Mouse (Mus musculus) embryonic facial prominence, embryonic 10.5 days (tissue): ENCODE results near the gene E130218I03Rik. TPM values are rescaled to one million over a fixed set of nuclear protein-coding genes. Genes with fewer than 3 reads are reported as not detected.

Source experiments
- DNase-seq: peaks from one replicate; pipeline ENCODE4 v3.0.0-alpha.2; 2017; ENCODE audit warnings: low spot score
- H3K27ac ChIP-seq: fragments of 300-500 bp; sonication (generic); replicated peaks from 2 replicates; pipeline ENCODE4 v1.5.1; 2016; ENCODE audit warnings: mild to moderate bottlenecking
- H3K27me3 ChIP-seq: fragments of 300-500 bp; sonication (generic); replicated peaks from 2 replicates; pipeline ENCODE4 v1.6.1; 2016; ENCODE audit warnings: low read depth, mild to moderate bottlenecking; ENCODE audit not compliant: poor library complexity, severe bottlenecking
- H3K36me3 ChIP-seq: fragments of 300-500 bp; sonication (generic); replicated peaks from 2 replicates; pipeline ENCODE4 v1.6.1; 2016; ENCODE audit warnings: mild to moderate bottlenecking, moderate library complexity
- H3K4me1 ChIP-seq: fragments of 300-500 bp; sonication (generic); 2 replicates; pipeline ENCODE4 v1.6.1; 2016
- H3K4me3 ChIP-seq: fragments of 300-500 bp; sonication (generic); 2 replicates; pipeline ENCODE4 v1.5.1; 2016; ENCODE audit warnings: mild to moderate bottlenecking, moderate library complexity
- H3K9me3 ChIP-seq: fragments of 300-500 bp; sonication (generic); 2 replicates; pipeline ENCODE4 v1.6.1; 2016; ENCODE audit warnings: mild to moderate bottlenecking
- WGBS: fragments of 180-500 bp; shearing (Covaris S2); methylation state at CpG from one replicate; pipeline ENCODE4 v1.1.7; 2016; 5-methylcytosine and 5-hydroxymethylcytosine counted together
- polyA plus RNA-seq: library from polyadenylated mRNA; unstranded; fragments of >200 nt; fragmentation: Nextera tagmentation; extraction: Ambion mirVana; gene quantifications from 2 replicates; pipeline ENCODE4 v1.2.1, GENCODE M21; 2016

Gene E130218I03Rik
- polyA plus RNA-seq, 1 experiment from 2014 or later: 0.32 TPM

- Histone ChIP-seq H3K4me3 (peak overlapping the region; percentile 49), H3K36me3 (peaks cover 11% of the 10 kb centered on the region), H3K27ac (no peak overlapping the region), H3K4me1 (peaks cover 18% of the 10 kb centered on the region), H3K27me3 (peaks cover 36% of the 10 kb centered on the region), H3K9me3 (no peaks in the 10 kb centered on the region)
- no peak for DNase-seq
- 14% methylated on average over 10 of the region's 10 CpGs for WGBS
Observed at GRCm38 (mm10) chr4:134238686-134239085, 4.8 kb upstream of the E130218I03Rik start.

DNA sequence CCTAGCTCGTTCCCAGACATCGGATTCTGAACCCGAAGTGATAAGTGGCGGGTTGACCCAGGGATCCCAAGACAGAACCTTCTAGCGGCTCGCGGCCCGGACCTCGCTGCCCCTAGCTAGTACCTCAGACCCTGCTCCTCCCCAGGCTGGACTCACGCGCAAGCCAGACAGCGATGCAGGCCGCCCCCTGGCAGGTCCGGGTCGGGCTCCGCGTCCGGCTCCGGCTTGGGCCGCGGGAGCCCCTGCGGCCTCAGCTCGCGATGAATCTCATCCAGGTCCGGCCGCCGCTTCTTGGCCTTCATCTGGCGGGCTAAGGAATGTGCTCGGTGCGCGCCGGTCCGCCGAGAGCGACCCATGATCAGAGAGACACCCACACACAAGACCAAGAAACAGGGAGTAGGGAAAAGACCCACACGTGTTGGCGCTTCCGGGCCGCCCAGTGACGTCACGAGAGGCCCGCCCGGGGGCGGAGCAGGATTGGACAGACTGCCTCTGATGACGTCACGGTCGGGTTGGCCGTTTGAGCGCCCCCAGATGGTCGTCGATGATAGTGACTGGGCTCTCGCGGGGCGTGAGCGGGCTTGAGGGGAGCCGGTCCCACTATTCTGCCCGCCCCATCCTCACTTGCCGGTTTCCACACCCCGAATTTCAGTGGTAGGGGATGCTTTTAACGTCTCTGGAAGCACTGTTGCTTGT is 1.8 kb downstream of the E130218I03Rik start, which contains the start of gene Zfp593:
Gene Zfp593 (minus strand): TSS at position 445 of the 696 bp plus-strand sequence.
- DNase-seq: peak; percentile 96
- WGBS: under 1% methylated on average over 60 of the region's 60 CpGs
- H3K27ac ChIP-seq: peak within 1 kb of the TSS; percentile 79
- no peaks in the 10 kb centered on the region for H3K9me3 ChIP-seq
- peak within 1 kb of the TSS; percentile 76 for H3K4me3 ChIP-seq
- peaks cover 43% of the 10 kb centered on the region for H3K27me3 ChIP-seq
- peaks cover 15% of the 10 kb centered on the region for H3K36me3 ChIP-seq
- peaks cover 51% of the 10 kb centered on the region for H3K4me1 ChIP-seq

GRCm38 (mm10) chr4:134246256-134246655 is 2.8 kb downstream of the E130218I03Rik start:
- peak overlapping the region; percentile 76; the same call in 1 of the 2 replicates for H3K4me3 ChIP-seq

GRCm38 (mm10) chr4:134246719-134247258 is 3.3 kb downstream of the E130218I03Rik start, which contains the start of gene Gm30191:
Gene Gm30191 (plus strand): TSS chr4:134246935.
- Histone ChIP-seq H3K4me1 (peaks cover 66% of the 10 kb centered on the region), H3K4me3 (peak within 1 kb of the TSS; percentile 76), H3K27ac (peak within 1 kb of the TSS; percentile 79), H3K27me3 (peaks cover 58% of the 10 kb centered on the region), H3K36me3 (peaks cover 15% of the 10 kb centered on the region), H3K9me3 (no peaks in the 10 kb centered on the region)
- 77% methylated on average over 7 of the region's 7 CpGs for WGBS
- DNase-seq: no peak

More at GRCm38 (mm10) chr4:134246256-134246655, 2.8 kb downstream of the E130218I03Rik start:
- Histone ChIP-seq H3K27ac (peak overlapping the region; percentile 79; the same call in 1 of the 2 replicates), H3K4me1 (peaks cover 61% of the 10 kb centered on the region), H3K27me3 (peaks cover 52% of the 10 kb centered on the region), H3K36me3 (peaks cover 15% of the 10 kb centered on the region), H3K9me3 (no peaks in the 10 kb centered on the region)
- WGBS: 39% methylated on average over 4 of the region's 4 CpGs
- DNase-seq: no peak

GRCm38 (mm10) chr4:134249651-134250050 is 6.2 kb downstream of the E130218I03Rik start:
- peak; percentile 89 for DNase-seq
- Histone ChIP-seq H3K9me3 (no peaks in the 10 kb centered on the region), H3K4me3 (peak overlapping the region; percentile 63), H3K36me3 (no peaks in the 10 kb centered on the region), H3K27me3 (peaks cover 86% of the 10 kb centered on the region), H3K27ac (peak overlapping the region; percentile 65), H3K4me1 (peaks cover 82% of the 10 kb centered on the region)
- under 1% methylated on average over 30 of the region's 30 CpGs for WGBS

- DNase-seq: peak; percentile 45
- H3K4me3 ChIP-seq: peak overlapping the region; percentile 63
- H3K4me1 ChIP-seq: peaks cover 82% of the 10 kb centered on the region
- H3K36me3 ChIP-seq: no peaks in the 10 kb centered on the region
- H3K27ac ChIP-seq: peak overlapping the region; percentile 65
- H3K9me3 ChIP-seq: no peaks in the 10 kb centered on the region
- 5% methylated on average over 27 of the region's 27 CpGs for WGBS
- H3K27me3 ChIP-seq: peaks cover 93% of the 10 kb centered on the region
Observed at GRCm38 (mm10) chr4:134250116-134250929, 6.9 kb downstream of the E130218I03Rik start.

- 7% methylated on average over 10 of the region's 10 CpGs for WGBS
- H3K4me3 ChIP-seq: peak overlapping the region; percentile 63
- H3K27me3 ChIP-seq: peaks cover 99% of the 10 kb centered on the region
- peaks cover 84% of the 10 kb centered on the region for H3K4me1 ChIP-seq
- no peaks in the 10 kb centered on the region for H3K9me3 ChIP-seq
- no peak for DNase-seq
- no peaks in the 10 kb centered on the region for H3K36me3 ChIP-seq
- peak overlapping the region; percentile 83 for H3K27ac ChIP-seq
Observed at GRCm38 (mm10) chr4:134250930-134251240, 7.4 kb downstream of the E130218I03Rik start.

DNA sequence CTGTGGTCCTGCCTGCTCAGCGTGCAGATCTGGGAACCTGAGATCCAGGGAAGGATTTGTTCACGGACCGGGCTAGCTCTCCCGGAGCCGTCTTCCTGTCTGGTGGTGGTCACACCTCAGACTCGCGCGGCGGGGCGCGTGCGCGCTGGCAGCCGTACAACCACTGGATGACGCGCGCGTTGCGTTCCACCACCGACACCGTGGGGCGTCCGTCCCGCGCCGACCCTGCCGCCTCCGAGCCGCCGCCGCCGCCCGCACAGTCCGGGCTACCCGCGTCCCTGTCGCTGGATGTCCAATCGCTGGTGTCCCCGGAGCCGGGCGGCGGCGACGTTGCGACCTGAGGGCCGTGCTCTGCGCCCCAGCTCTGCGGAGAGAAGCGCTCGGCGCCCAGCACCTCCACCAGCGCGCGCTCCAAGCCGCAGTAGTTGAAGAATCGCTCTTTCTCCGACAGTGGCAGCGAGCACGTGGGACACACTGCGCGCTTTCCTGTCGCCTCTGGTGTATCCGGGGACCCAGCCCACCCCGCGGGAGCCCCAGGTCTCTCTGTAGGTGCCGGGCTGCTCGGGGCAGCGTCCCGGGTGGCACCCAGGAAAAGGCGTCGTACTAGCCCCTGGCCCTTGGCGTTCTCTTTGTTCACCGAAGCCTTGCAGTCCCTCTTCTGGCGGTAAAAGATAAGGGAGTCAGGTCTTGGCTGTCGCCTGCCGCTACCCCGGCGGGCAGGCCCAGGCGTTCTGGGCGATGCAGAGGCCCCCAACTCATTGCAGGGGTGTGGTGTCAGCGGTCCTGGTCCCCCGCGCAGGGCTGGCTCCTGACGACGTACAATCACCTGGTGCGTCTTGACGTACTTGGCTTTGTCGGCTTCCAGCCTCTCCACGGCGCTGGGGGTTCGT is 8.0 kb downstream of the E130218I03Rik start:
- Histone ChIP-seq H3K4me3 (peak overlapping the region; percentile 63), H3K9me3 (no peaks in the 10 kb centered on the region), H3K27ac (peak overlapping the region; percentile 83), H3K27me3 (peaks cover 100% of the 10 kb centered on the region), H3K36me3 (no peaks in the 10 kb centered on the region), H3K4me1 (peaks cover 85% of the 10 kb centered on the region)
- WGBS: under 1% methylated on average over 91 of the region's 91 CpGs
- peak; percentile 76 for DNase-seq

DNA sequence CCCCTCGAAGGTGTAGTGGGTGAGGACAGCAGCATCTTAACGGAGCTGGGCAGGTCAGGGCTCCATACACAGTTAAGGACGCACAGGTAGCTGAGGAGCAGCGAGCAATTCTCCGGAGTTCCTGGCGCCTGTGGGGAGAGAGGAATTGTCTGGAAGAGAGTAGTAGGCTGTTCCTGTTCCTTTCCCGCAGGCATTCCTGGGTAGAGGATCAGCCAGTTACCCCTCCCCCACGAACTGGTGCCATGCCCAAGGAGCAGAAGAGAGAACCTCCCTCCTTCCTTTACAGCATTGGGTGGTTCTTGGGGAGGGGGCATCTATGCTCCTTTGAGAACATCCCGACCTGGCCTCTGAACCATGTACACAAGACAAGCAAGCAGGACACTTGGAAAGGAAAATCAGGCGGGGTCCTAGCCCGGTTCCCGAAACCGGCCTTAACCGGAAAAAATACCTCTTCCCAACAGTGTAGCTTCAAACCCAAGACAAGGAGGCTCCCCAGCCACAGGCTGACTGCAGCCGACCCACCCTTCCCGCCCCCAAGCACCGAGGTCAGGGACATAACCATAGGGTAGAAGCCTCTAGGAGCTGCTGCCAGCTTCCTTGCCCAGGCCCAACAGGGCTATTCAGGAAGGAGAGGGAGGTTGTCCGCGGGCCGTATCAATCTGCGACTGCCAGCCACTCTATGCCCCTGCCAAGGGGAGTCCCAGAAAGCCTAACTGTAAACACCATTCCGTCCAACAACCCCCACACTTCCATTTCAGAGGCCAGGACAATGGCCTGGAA is 8.9 kb downstream of the E130218I03Rik start:
- peaks cover 93% of the 10 kb centered on the region for H3K4me1 ChIP-seq
- WGBS: 3% methylated on average over 22 of the region's 22 CpGs
- H3K27ac ChIP-seq: peak overlapping the region; percentile 83
- DNase-seq: peak; percentile 55
- no peaks in the 10 kb centered on the region for H3K9me3 ChIP-seq
- peak overlapping the region; percentile 63 for H3K4me3 ChIP-seq
- peaks cover 92% of the 10 kb centered on the region for H3K27me3 ChIP-seq
- no peaks in the 10 kb centered on the region for H3K36me3 ChIP-seq

DNA sequence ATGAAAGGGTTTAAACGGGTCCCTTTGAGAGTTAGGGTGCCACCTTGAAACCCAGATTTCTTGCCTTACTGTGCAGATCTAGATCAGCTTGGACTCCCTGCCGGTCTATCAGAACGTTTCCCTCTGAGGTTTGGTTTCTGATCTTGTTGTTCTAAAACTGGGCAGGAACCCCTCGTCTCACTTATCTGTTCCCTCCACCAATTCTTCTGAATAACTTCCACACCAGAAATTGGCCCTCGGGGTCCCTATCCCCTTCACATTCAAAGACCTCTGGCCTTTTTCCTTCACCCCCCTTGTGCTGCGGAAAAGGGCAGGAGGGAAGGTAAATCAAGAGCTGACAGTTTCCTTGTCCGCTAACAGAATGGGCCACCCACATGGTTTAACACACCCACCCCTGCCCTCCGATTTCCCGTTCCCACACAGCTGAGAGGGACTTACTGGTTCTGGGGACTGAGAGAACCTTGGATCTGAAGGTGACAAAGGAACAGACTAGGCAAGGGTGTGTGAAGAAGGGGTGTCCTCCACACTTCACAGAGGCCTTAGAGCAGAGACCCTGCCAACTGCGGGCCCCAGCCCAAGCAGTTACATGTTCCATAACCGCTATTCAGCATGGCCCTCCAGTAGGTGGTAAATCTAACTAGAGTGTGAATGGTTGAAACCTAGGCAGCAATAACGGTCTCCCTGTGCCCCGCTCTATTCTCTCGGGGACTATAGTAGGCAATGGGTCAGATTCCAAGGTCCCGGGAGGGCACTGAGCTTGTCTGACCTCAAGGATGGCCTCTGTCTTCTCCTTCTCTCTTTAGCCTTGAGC is 9.7 kb downstream of the E130218I03Rik start:
- DNase-seq: no peak
- Histone ChIP-seq H3K36me3 (no peaks in the 10 kb centered on the region), H3K9me3 (no peaks in the 10 kb centered on the region), H3K27me3 (peaks cover 84% of the 10 kb centered on the region), H3K27ac (peak overlapping the region; percentile 83), H3K4me1 (peaks cover 96% of the 10 kb centered on the region), H3K4me3 (peak overlapping the region; percentile 63)
- WGBS: 4% methylated on average over 15 of the region's 15 CpGs
